Mouse (Mus musculus): ENCODE measurements around the gene Neu2.

DNA sequence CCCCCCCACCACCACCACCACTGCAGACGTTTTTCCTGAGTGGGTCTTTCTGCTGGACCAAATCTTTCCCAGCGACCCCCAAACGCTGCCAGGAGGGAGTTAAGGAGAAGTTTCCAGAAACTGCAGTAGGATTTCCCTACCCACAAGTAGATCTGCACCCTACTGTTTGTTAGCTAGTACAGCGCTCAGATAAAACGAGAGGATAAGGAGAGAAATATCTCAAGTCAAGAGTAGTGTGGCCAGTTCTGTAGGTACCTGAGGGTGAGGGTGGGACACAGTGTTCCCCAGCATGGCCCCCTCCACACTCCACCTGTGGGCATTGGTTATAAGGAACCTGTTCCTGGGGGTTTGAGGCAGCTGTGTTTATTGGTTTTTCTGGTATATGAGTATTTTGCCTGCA is 1.2 kb downstream of the Neu2 start:
- TF ChIP-seq GATA1 (IDR thresholded peaks at IDR 0.05; ENCODE audit: borderline replicate concordance, low read length): no peak
- no peak for TF ChIP-seq CTCF (IDR thresholded peaks at IDR 0.05; ENCODE audit: low read depth, low read length)
- TF ChIP-seq TAL1 (conservative IDR thresholded peaks at IDR 0.05; ENCODE audit: low read depth, low read length): no peak
